Mouse (Mus musculus) liver, embryonic 14.5 days (tissue): Measurements from ENCODE around the gene Rnaseh1.

Experiments
- CTCF ChIP-seq: IDR thresholded peaks from 2 replicates; pipeline ENCODE4 v1.5.1; 2016; ENCODE audit warnings: antibody characterized with exemption, low read depth, control low read depth
- EP300 ChIP-seq: IDR thresholded peaks from 2 replicates; pipeline ENCODE4 v1.6.1; 2016; ENCODE audit warnings: antibody characterized with exemption, low read depth

GRCm38 (mm10) chr12:28607546-28608305 lies 41.7 kb upstream of the Rnaseh1 start:
- TF ChIP-seq CTCF: no peak
- no peak for TF ChIP-seq EP300
